Mouse (Mus musculus) embryonic facial prominence, embryonic 10.5 days (tissue): ENCODE results near the gene Pdxdc1. TPM values are rescaled to one million over a fixed set of nuclear protein-coding genes. Genes with fewer than 3 reads are reported as not detected.
A peak's percentile ranks its signal among the peaks of the same experiment; 100 is the strongest.

Experiments used
- DNase-seq: peaks from one replicate; pipeline ENCODE4 v3.0.0-alpha.2; 2017; ENCODE audit warnings: low spot score
- H3K27ac ChIP-seq: fragments of 300-500 bp; sonication (generic); replicated peaks from 2 replicates; pipeline ENCODE4 v1.5.1; 2016; ENCODE audit warnings: mild to moderate bottlenecking
- H3K27me3 ChIP-seq: fragments of 300-500 bp; sonication (generic); replicated peaks from 2 replicates; pipeline ENCODE4 v1.6.1; 2016; ENCODE audit warnings: low read depth, mild to moderate bottlenecking; ENCODE audit not compliant: poor library complexity, severe bottlenecking
- H3K36me3 ChIP-seq: fragments of 300-500 bp; sonication (generic); replicated peaks from 2 replicates; pipeline ENCODE4 v1.6.1; 2016; ENCODE audit warnings: mild to moderate bottlenecking, moderate library complexity
- H3K4me1 ChIP-seq: fragments of 300-500 bp; sonication (generic); 2 replicates; pipeline ENCODE4 v1.6.1; 2016
- H3K4me3 ChIP-seq: fragments of 300-500 bp; sonication (generic); 2 replicates; pipeline ENCODE4 v1.5.1; 2016; ENCODE audit warnings: mild to moderate bottlenecking, moderate library complexity
- H3K9me3 ChIP-seq: fragments of 300-500 bp; sonication (generic); 2 replicates; pipeline ENCODE4 v1.6.1; 2016; ENCODE audit warnings: mild to moderate bottlenecking
- WGBS: fragments of 180-500 bp; shearing (Covaris S2); methylation state at CpG from one replicate; pipeline ENCODE4 v1.1.7; 2016; 5-methylcytosine and 5-hydroxymethylcytosine counted together
- polyA plus RNA-seq: library from polyadenylated mRNA; unstranded; fragments of >200 nt; fragmentation: Nextera tagmentation; extraction: Ambion mirVana; gene quantifications from 2 replicates; pipeline ENCODE4 v1.2.1, GENCODE M21; 2016

The Pdxdc1 gene
- polyA plus RNA-seq, 1 experiment from 2014 or later: 72.2 TPM

- H3K27ac ChIP-seq: no peak overlapping the region
- H3K4me3 ChIP-seq: no peak overlapping the region
- no peak for DNase-seq
- 92% methylated on average over 10 of the region's 10 CpGs for WGBS
- no peaks in the 10 kb centered on the region for H3K27me3 ChIP-seq
- H3K36me3 ChIP-seq: peaks cover 91% of the 10 kb centered on the region
- H3K4me1 ChIP-seq: no peaks in the 10 kb centered on the region
- no peaks in the 10 kb centered on the region for H3K9me3 ChIP-seq
Measured at GRCm38 (mm10) chr16:13830444-13830843, 72.5 kb downstream of the Pdxdc1 start.

GRCm38 (mm10) chr16:13826511-13826910 is 76.4 kb downstream of the Pdxdc1 start:
- Histone ChIP-seq H3K36me3 (peaks cover 64% of the 10 kb centered on the region), H3K4me1 (no peaks in the 10 kb centered on the region), H3K27me3 (no peaks in the 10 kb centered on the region), H3K27ac (no peak overlapping the region), H3K9me3 (no peaks in the 10 kb centered on the region), H3K4me3 (no peak overlapping the region)
- 88% methylated on average over 4 of the region's 4 CpGs for WGBS
- no peak for DNase-seq

GRCm38 (mm10) chr16:13825781-13826490 is 77.0 kb downstream of the Pdxdc1 start:
- 81% methylated on average over 7 of the region's 7 CpGs for WGBS
- no peak for DNase-seq

GRCm38 (mm10) chr16:13820771-13821170 is 82.2 kb downstream of the Pdxdc1 start:
- Histone ChIP-seq H3K36me3 (peaks cover 30% of the 10 kb centered on the region), H3K4me1 (peaks cover 24% of the 10 kb centered on the region), H3K27ac (no peak overlapping the region), H3K4me3 (peak overlapping the region; percentile 71; the same call in 1 of the 2 replicates), H3K27me3 (no peaks in the 10 kb centered on the region), H3K9me3 (no peaks in the 10 kb centered on the region)
- 95% methylated on average over 5 of the region's 5 CpGs for WGBS
- no peak for DNase-seq

More at GRCm38 (mm10) chr16:13825781-13826490, 77.0 kb downstream of the Pdxdc1 start:
- Histone ChIP-seq H3K36me3 (peaks cover 60% of the 10 kb centered on the region), H3K27ac (no peak overlapping the region), H3K4me3 (no peak overlapping the region), H3K27me3 (no peaks in the 10 kb centered on the region), H3K9me3 (no peaks in the 10 kb centered on the region), H3K4me1 (0 out of 2 replicates have a peak, but pooled peaks cover under 1% of the 10 kb centered on the region)

- Histone ChIP-seq H3K36me3 (peaks cover 33% of the 10 kb centered on the region), H3K4me1 (peaks cover 24% of the 10 kb centered on the region), H3K27ac (peak overlapping the region; percentile 95), H3K4me3 (peak overlapping the region; percentile 71), H3K27me3 (no peaks in the 10 kb centered on the region), H3K9me3 (no peaks in the 10 kb centered on the region)
- no peak for DNase-seq
- 50% methylated on average over 12 of the region's 12 CpGs for WGBS
Measured at GRCm38 (mm10) chr16:13819806-13820500, 83.0 kb downstream of the Pdxdc1 start.

GRCm38 (mm10) chr16:13819394-13819743 is 83.6 kb downstream of the Pdxdc1 start:
- H3K9me3 ChIP-seq: no peaks in the 10 kb centered on the region
- H3K4me3 ChIP-seq: peak overlapping the region; percentile 71
- WGBS: under 1% methylated on average over 36 of the region's 36 CpGs
- H3K27me3 ChIP-seq: no peaks in the 10 kb centered on the region
- peaks cover 24% of the 10 kb centered on the region for H3K4me1 ChIP-seq
- peak overlapping the region; percentile 95 for H3K27ac ChIP-seq
- peaks cover 34% of the 10 kb centered on the region for H3K36me3 ChIP-seq
- no peak for DNase-seq

GRCm38 (mm10) chr16:13818560-13819393 is 84.2 kb downstream of the Pdxdc1 start, which contains the start of gene Ntan1:
Gene Ntan1, plus strand, starts transcription at chr16:13818845.
- peaks cover 36% of the 10 kb centered on the region for H3K36me3 ChIP-seq
- no peaks in the 10 kb centered on the region for H3K9me3 ChIP-seq
- H3K4me1 ChIP-seq: peaks cover 24% of the 10 kb centered on the region
- peak; percentile 97 for DNase-seq
- peak within 1 kb of the TSS; percentile 95 for H3K27ac ChIP-seq
- H3K27me3 ChIP-seq: no peaks in the 10 kb centered on the region
- WGBS: under 1% methylated on average over 58 of the region's 58 CpGs
- peak within 1 kb of the TSS; percentile 71 for H3K4me3 ChIP-seq

- Histone ChIP-seq H3K4me3 (no peak overlapping the region), H3K36me3 (peaks cover 85% of the 10 kb centered on the region), H3K9me3 (no peaks in the 10 kb centered on the region), H3K4me1 (peaks cover 6% of the 10 kb centered on the region), H3K27me3 (no peaks in the 10 kb centered on the region), H3K27ac (no peak overlapping the region)
- whole genome bisulfite sequencing: 88% methylated on average over 3 of the region's 3 CpGs
- DNase-seq: no peak
Measured at GRCm38 (mm10) chr16:13813200-13813599, 89.7 kb downstream of the Pdxdc1 start.

- no peaks in the 10 kb centered on the region for H3K9me3 ChIP-seq
- peaks cover 96% of the 10 kb centered on the region for H3K36me3 ChIP-seq
- DNase-seq: no peak
- no peak overlapping the region for H3K27ac ChIP-seq
- no peaks in the 10 kb centered on the region for H3K27me3 ChIP-seq
- WGBS: 91% methylated on average over 6 of the region's 6 CpGs
- H3K4me3 ChIP-seq: no peak overlapping the region
- H3K4me1 ChIP-seq: no peaks in the 10 kb centered on the region
Measured at GRCm38 (mm10) chr16:13812152-13812551, 90.8 kb downstream of the Pdxdc1 start.

- 90% methylated on average over 7 of the region's 7 CpGs for WGBS
- no peaks in the 10 kb centered on the region for H3K27me3 ChIP-seq
- no peak overlapping the region for H3K4me3 ChIP-seq
- DNase-seq: no peak
- no peak overlapping the region for H3K27ac ChIP-seq
- peaks cover 100% of the 10 kb centered on the region for H3K36me3 ChIP-seq
- no peaks in the 10 kb centered on the region for H3K9me3 ChIP-seq
- no peaks in the 10 kb centered on the region for H3K4me1 ChIP-seq
Measured at GRCm38 (mm10) chr16:13808410-13808809, 94.5 kb downstream of the Pdxdc1 start.

GRCm38 (mm10) chr16:13807616-13808015 is 95.3 kb downstream of the Pdxdc1 start:
- DNase-seq: no peak
- no peak overlapping the region for H3K4me3 ChIP-seq
- no peaks in the 10 kb centered on the region for H3K9me3 ChIP-seq
- H3K4me1 ChIP-seq: no peaks in the 10 kb centered on the region
- 93% methylated on average over 4 of the region's 4 CpGs for WGBS
- no peaks in the 10 kb centered on the region for H3K27me3 ChIP-seq
- peaks cover 100% of the 10 kb centered on the region for H3K36me3 ChIP-seq
- H3K27ac ChIP-seq: no peak overlapping the region

- Histone ChIP-seq H3K27me3 (no peaks in the 10 kb centered on the region), H3K27ac (no peak overlapping the region), H3K9me3 (no peaks in the 10 kb centered on the region), H3K4me3 (no peak overlapping the region), H3K36me3 (peaks cover 99% of the 10 kb centered on the region), H3K4me1 (no peaks in the 10 kb centered on the region)
- WGBS: 87% methylated on average over 5 of the region's 5 CpGs
- DNase-seq: no peak
Measured at GRCm38 (mm10) chr16:13804666-13805065, 98.3 kb downstream of the Pdxdc1 start.
